Mouse (Mus musculus) kidney, postnatal 25 days (tissue): ENCODE measurements around the gene Il12rb2.

Experiments used
- DNase-seq, 2 experiments: peaks; one replicate each; pipeline ENCODE4 v3.0.0; 2021; ENCODE audit warnings: mixed read lengths in 2 of 2

The Il12rb2 gene

GRCm38 (mm10) chr6:67292042-67292623 lies 83.9 kb downstream of the Il12rb2 start:
- no peak for DNase-seq

GRCm38 (mm10) chr6:67282897-67283296 lies 93.1 kb downstream of the Il12rb2 start:
- no peak for DNase-seq

- DNase-seq = no peak
These were observed 94.3 kb downstream of the Il12rb2 start for GRCm38 (mm10) chr6:67281614-67282197.

- no peak for DNase-seq
These were observed 98.0 kb downstream of the Il12rb2 start for GRCm38 (mm10) chr6:67277944-67278343.

- DNase-seq = no peak
These were observed 106.5 kb downstream of the Il12rb2 start for GRCm38 (mm10) chr6:67269459-67269858.

GRCm38 (mm10) chr6:67268983-67269382 lies 107.0 kb downstream of the Il12rb2 start:
- no peak for DNase-seq

- DNase-seq = no peak
These were observed 107.8 kb downstream of the Il12rb2 start for GRCm38 (mm10) chr6:67268245-67268612.

GRCm38 (mm10) chr6:67267408-67268244 lies 108.4 kb downstream of the Il12rb2 start:
- DNase-seq = peak; percentile 35 to 59

- DNase-seq = peak; percentile 96 to 99
These were observed 109.2 kb downstream of the Il12rb2 start for GRCm38 (mm10) chr6:67266664-67267407.

- DNase-seq = peak in 1 of 2 experiments; percentile 58
These were observed 109.8 kb downstream of the Il12rb2 start for GRCm38 (mm10) chr6:67266159-67266657.

GRCm38 (mm10) chr6:67264935-67265334 lies 111.1 kb downstream of the Il12rb2 start:
- no peak for DNase-seq

- no peak for DNase-seq
These were observed 124.9 kb downstream of the Il12rb2 start for GRCm38 (mm10) chr6:67251095-67251494.

GRCm38 (mm10) chr6:67244451-67244850 lies 131.5 kb downstream of the Il12rb2 start:
- DNase-seq = no peak

- no peak for DNase-seq
These were observed 132.1 kb downstream of the Il12rb2 start for GRCm38 (mm10) chr6:67243765-67244420.
